Mouse (Mus musculus): ENCODE measurements at regions not wholly inside any gene's neighbourhood (a gene's known extent, or its start where the extent isn't known, plus 50 kb on each side); places are given as distances from the start of the nearest gene placed in this dataset.
"Not testable (repeated sequence)": the region's sequence is repeated elsewhere in the genome, so short reads cannot be mapped to it uniquely, and the experiment has no call there.

DNA sequence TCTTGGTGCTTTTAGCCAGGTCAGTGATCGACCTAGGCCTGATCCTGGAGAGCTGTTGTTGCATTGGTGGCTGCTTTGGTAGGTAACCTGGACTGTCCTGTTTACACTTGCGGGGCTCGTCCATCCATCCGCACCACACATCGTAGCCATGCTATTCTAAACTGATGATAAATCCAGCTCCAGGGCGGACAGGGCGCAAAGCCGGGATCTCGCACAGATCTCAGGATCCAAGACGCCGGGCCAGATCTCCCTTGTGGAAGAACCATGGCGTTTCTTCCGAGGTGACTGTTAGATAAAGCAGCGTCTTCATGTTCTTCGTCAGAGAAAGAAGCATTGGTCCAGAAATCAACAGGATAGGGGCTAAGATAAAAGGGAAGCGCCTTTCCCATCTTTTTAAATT lies 115.6 kb downstream of the Sec16b start:
- not testable (repeated sequence) for DNase-seq (ENCODE audit: low spot score)

DNA sequence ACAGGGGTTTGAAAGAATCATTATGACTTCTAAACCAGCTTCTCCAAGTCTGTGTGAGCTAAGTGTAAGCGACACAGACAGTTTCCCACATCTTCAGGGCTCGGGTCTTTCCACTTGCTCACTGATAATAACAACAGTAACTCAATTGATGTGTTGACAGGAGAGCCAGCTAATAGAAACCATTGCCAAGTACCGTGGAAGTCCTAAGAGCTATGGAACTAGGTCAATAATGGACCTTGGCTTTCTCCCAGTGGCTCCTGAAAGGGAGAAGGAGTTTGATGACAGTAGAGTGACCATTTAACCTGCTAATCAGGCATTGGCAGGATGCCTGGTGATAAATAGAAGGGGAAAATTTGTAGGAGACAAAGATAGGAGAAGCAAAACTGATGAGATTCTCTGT lies 126.1 kb downstream of the Sec16b start:
- DNase-seq (ENCODE audit: low spot score): no peak

DNA sequence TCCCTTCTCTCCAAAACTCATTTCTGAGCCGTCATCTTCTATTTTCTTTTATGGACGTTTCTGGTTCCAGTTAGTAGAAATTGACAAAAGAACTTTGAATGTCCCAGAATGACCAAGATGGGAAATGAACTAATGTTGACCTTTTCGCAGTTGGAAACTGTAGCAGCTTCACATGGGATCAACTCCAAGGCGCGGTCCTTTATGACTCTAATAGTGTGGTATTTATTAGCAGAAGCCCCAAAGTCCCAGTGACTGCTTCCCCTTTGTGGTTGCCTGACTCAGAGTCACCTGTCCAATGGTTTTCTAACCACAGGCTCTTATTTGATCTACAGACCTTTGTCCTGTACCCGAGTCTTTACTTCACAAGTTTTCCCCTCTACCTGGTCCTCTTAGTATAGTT lies 126.9 kb downstream of the Sec16b start:
- no peak for DNase-seq (ENCODE audit: low spot score)

DNA sequence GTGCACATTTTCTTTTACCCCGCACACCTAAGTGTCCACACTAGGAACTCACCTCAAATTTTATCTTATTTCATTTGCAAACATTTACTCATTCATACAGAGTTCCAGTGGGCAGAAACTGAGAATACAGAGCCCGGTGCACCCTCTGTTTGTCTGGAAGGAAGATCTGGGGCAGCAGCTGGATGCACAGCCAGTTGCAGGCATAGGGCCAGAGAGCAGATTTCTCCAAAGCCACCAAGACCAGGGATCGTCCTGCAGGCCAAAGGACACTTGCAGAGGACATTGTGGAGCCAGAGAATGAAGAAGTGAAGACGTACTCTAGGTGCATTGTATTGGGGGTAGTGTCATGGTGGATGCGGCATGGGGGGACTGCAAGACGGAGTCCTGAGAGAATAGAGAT lies 129.2 kb downstream of the Sec16b start:
- DNase-seq (ENCODE audit: low spot score): no peak

DNA sequence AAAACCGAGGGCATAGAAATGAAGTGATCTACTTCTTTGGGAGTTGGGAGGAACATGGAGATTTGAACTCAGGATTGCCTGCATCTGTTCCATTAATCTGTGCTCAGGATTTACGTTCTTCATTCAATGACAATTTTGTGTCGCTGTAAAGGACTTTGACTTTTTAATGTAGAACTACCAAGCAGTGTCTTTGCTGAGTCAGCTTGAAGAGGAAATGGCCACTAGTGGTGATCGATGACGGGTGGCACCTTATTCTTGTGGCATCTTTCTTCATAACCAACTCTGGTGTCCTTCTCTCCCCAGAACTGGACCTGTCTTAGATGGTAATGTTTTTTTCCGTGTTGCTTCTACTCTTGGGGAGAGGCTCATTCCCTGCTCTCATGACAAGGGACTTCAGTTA lies 137.0 kb downstream of the Sec16b start:
- DNase-seq (ENCODE audit: low spot score): no peak

DNA sequence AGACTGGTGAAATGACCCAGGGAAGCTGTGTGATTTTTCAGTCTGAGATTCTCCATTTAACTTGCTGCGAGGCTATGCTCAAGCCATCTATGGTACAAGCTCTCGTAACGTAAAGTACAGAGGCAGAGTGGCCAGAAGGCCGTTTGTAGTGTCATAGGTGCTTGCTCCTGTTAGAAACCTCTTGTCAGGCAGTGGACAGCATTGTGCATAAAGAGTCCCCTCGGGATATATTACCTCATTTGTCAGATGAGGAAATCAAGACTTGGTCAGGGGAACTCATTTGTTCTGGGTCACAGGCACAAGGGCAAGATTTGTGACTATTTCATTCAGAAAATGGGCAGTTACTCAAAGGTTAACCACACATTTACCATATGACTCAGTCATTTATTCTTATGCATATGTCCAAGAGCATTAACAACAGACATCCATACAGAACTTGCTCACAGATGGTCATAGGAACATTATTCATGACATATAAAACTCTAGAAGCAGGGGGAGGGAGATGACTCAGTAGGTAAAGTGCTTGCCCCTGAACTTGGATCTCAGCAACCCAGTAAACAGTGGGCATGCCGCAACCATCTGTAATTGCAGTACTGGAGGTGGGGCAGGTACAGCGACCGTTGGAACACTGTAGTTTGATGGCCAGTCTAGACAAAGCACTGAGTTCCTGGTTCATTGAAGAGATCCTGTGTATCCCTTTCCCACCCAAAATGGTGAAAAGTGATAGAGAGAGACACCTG lies 139.3 kb downstream of the Sec16b start:
- DNase-seq (ENCODE audit: low spot score): no peak

DNA sequence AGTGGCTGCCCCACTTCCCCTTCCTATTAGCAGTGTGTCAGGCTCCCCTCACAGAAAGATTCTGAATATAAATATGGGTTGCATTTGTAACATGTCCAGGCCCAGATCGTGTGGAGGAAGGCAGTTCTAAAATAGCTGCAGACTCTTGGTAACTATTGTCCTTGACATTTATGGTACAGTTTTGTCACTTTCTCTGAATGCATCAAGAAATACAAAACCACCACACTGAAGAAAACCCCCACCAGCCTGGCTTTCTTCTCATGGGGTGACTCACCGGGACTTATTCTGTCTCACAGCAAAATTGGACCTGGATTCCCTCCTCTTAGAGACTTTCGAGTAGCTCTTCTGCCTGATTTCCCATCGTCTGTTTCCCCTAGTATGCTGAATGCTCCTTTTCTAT lies 148.9 kb downstream of the Sec16b start:
- peak; percentile 1 for DNase-seq (ENCODE audit: low spot score)

DNA sequence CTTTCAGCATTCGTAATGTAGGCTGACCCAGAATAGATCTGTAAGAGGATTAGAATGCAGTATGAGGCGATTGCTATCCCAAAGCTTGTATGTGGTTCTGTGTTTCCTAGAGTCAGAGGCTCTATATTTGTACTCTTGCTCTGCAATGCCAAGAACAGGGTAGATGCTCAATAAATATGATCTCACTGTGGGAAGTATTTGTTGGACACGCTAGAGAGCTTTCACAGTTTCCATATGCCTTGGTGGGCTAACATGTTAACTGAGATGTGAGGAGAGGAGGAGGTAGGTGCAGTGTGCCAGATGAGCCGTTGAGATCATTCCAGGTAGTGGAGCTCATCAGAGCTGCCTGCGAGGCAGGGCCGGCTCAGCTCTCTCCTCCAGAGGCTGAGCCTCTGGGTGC lies 163.1 kb downstream of the Sec16b start:
- DNase-seq (ENCODE audit: low spot score): no peak

DNA sequence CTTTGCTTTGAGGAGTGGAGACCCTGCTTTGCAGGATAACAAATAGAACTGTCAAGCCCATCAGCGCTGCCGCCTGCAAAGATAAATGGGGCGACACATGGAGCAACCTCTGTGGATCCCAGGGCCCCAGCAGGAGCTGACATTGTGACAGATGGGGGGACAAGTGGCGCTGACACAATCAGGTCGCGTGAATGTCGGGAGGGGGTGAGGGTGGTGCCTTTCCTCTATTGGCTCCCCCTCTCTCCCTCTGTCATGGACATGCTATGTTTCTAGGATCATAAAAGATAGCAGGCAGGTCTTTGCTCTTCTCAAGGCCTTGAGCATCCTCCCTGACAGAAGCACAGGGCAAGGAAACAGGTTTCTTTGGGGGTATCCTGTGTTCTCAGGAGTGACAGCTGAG lies 177.8 kb downstream of the Sec16b start:
- DNase-seq (ENCODE audit: low spot score): no peak

DNA sequence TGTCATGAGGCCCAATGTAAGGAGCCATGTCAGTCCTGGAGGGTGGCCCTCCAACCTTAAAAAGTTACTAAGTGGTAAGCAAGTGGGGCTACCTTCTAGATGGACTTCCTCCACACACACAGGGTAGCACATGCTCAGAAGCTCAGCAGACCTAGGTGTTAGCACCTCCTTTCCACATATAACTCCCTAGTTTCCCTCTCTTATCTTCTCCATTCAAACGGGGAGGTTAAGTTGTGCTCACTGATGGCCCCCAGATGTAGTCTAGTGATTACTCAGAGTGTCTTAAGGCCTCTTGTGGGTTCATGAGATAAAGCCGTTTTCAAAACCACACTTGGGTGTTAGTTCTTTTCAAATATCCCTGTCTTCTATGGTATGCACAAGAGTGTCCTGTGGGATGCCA lies 188.7 kb downstream of the Sec16b start:
- DNase-seq (ENCODE audit: low spot score): no peak

DNA sequence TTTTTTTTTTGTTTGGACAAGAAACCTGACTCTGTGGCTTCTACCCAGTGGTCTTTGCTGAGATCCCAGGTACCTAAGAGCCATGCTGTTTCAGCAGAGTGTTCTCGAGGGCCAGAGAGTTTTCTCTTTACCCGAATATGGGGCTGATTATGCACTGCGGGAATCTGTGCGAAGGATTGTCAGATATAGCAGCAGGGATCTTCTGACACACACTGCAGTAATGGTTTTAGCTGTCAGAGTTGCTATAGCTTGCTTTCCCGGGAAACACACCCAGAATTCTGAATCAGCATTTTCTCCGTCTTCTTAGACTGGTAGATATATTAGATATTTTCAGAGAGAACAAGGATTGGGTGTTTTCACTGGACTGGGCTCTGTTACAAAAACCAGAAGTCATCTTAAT lies 197.1 kb downstream of the Sec16b start:
- no peak for DNase-seq (ENCODE audit: low spot score)

DNA sequence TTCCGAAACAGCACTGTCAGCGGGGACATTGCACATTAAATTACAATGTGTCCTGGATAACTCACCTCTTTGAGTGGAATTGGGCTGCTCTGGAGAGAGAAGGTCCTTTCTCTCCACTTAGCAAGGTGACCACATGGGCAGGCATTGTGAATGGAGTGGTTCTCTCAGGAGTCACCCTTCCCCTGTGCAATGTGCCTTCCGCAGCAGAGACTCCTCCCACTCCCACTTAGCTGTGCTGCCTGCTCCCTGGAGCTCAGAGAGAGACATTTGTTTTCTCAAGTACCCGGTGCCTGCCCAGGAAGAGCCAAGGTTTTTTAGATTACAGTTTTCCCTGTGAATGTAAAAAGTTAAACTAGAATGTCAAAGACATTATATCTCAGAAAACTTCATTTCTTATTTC lies 198.8 kb downstream of the Sec16b start:
- no peak for DNase-seq (ENCODE audit: low spot score)

DNA sequence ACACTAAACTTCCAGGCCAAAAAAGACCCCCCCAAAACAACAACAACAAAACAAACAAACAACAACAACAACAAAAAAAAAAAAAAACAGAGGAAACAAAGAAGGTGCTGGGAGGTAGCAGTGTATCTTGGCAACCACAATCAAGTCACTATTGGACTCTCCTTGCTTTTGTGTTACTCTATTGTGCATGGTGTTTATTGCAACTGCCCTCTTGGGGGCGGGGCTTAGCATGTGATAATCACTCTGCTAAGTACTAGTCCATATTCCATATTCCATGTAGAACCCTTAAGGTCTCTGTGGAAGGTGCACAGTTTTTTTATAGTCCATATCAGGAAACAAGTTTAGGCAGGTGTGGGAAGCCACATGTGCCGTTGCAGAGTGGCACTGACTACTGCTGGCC lies 200.7 kb downstream of the Sec16b start:
- DNase-seq (ENCODE audit: low spot score): no peak

DNA sequence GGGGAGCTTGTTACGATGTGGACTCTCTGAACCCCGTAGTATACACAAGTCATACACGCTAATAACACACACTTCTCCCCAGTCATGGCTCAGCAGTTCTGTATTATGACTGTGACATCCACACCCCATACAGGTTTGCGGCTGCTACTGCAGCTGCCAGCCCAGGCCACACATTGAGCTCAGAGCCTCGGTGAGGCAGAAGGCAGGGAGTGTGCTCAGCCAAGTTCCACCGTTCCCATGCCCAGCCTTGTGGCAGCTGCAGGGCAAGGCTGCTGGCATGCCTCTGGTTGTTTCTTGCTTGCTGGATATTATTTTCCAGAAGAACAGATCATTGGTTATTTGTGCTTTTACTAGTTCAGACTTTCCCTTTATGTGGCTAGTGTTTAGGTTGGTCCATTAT lies 202.6 kb downstream of the Sec16b start:
- DNase-seq (ENCODE audit: low spot score): no peak

DNA sequence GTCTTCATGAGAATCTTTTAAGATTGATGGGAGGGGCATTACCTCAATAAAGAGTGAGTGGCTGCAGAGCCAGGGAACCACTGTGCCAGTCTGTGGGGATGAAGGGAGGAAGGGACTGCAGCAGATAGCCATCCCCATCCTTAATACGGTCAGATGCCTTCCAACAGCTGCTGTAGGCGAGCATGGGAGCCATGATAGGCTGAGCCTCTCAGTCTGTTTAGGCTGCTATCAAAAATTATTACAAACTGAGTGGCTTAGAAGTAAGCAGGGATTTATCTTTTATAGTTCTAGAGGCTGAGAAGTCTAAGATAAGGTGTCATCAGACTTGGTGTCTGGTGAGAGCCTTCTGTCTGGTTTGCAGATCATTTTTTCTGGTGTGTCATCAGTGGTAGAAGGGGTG lies 204.3 kb downstream of the Sec16b start:
- no peak for DNase-seq (ENCODE audit: low spot score)

DNA sequence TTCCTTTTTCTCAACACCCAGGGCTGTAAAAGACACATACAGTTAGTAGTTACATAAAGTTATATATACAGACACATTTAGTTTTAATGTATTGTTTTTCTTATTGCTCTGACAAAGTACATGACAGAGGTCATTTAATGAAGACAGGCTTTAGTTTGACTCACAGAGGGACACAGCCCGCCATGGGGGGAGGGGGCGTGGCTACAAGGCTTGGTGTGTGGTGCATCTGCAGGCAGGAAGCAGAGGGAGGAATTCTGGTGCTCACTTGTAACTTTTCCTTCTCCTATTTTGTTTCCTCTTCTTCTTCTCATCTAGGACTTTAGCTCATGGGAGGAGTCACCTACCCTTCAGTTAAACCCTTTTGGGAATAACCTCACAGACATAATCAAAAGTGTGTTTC lies 206.0 kb downstream of the Sec16b start:
- DNase-seq (ENCODE audit: low spot score): no peak

DNA sequence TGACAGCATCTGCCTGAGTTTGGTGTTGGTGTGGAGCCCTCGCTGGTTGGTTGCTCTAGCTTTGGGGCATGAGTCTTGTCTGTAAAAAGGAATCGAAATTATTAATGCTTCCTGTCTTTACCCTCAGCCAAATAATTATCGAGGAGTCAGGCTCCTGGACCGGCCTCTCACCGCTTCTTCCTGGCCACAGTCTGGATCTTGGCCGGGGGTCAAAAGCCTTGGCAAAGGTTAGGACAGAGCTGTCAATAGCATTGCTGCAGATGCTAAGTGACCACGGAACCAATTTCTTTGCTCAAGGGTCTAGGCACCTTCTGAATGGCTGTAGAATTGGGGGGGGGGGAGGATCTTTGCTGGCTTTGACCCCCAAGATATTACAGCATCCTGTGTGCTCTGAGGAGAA lies 207.3 kb downstream of the Sec16b start:
- DNase-seq (ENCODE audit: low spot score): no peak

DNA sequence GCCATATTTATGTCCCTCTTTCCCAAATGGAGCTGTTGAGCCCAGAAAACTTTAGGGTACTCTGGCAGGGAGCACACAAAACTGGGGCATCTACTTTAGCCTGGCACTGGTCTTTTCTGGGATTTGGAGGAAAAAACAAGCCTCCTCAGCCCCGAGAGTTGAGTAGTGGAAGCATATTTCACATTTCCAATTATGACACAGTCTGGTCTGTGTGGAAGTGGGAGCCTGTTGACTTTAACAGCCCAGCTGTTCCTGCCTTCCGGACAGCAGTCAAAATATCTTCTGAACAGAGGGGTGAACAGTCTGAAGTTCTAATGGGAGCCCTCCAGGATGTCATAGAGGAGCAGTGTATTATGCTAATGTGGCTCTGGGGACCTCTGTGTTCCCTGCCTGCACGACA lies 209.1 kb downstream of the Sec16b start:
- DNase-seq (ENCODE audit: low spot score): no peak

DNA sequence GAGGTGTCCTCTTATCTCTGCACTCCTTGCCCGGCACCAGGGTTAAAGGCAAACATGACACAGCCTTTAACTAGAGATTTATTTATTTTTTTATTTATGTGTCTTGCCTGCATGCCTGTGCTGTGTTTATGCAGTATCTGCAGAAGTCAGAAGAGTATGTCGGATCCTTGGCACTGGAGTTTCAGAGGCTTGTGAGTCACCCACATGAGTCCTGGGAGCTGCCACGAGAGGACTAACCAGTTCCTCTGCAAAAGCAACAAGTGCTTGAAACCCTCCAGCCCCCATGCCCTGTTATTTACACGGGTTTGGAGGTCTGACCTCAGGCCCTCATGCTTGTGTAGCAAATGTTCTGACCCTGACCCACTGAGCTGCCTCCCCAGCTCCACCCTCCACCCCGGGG lies 210.6 kb downstream of the Sec16b start:
- DNase-seq (ENCODE audit: low spot score): no peak

DNA sequence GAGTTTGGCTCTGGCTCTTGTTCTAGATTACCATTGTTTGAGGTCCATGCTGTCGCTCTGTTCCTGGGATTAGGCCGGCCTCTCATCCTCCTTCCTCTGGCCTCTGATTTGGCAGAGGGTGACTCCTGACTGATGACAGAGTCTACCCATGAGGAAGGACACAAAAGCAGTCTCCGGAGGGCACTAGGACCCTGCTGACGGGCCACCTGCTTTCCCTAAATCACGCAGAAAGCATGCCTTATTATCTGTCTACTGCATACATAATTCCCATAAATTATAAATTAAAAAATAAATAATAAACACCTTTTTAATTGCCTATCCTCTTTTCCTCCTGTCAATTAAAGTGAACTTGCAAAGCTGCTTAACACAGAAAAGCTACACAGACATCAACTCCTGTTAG lies 215.4 kb downstream of the Sec16b start:
- no peak for DNase-seq (ENCODE audit: low spot score)

DNA sequence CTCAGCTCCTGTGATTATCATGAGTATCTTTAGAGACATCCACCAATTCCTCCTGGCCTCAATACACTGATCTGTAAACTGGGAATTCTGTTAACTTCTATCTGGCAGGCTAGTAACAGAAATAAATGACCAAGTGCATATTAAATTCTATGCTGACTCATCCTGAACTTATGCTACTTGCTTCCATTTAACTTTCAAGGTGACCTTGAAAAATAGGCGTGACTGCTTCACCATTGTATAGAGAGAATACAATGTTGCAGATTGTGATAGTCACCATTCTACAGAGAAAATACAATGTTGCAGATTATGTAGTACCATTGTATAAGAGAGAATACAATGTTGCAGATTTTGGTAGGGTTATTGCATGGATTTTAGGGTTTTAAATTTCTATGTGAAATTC lies 224.6 kb downstream of the Sec16b start:
- no peak for DNase-seq (ENCODE audit: low spot score)

DNA sequence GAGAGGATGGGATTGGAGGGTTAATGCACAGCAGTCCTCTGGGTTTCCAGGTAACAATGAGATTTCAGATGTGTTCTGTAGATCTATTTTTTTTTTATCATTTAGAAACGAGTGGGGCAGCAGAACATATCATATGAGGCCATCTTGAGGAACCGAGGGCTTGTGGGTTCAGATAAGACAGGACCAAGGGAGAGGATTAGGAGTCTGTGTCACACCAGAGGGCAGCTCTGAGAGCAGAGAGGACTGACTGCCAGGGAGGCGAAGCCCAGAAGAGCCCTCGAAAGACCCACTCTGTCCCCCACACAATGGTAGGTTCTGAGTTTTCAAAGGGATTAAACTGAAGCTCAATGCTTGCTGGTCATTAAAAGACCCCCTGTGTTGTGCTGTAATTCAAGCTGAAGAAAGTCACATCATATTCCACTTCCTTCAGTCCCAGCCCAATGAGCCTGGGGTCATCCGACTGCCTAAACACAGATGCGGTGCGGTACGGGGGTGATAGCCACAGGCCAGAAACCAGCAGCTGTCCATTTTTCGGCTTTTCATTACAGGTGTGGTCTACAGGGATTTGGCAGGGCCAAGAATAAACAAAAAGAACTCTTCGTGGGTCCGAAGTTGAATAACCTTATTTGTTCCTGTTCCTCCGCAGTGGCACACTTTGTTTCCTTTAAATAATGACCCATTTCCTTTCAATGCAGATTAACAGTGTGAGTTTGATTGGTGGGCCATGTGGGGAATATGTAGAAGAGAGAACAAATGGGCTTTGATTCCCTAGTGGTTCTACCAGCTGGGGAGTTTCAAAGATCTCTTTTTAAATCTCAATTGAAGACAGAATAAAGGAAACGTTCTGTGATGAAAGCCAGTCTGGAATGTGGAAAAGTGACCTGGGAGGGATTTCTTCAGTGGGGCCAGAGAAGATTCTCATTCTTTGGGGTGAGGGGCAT lies 234.5 kb downstream of the Sec16b start:
- DNase-seq (ENCODE audit: low spot score): no peak

DNA sequence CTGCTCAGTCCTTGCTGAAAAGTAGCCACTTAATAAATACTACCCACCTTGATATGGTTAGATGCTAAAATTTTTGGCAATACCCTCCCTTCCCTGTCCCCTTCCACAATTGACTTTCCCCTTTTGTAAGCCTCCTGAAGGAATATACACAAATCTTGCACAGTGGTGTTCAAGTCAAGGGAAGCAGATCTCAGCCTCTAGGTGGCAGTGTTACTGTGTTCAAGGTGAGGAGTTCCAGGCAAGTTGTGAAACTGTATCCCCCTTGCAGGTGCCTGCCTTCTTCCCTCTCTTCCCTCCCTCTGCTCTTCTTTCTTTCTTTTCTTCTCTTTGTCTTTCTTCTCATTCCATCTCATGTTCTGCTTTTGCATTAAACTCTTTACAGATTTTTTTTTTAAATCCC lies 239.1 kb downstream of the Sec16b start:
- peak; percentile 69 for DNase-seq (ENCODE audit: low spot score)

Data from layer of hippocampus, adult 9-10 months (tissue).